Mouse (Mus musculus) right cerebral cortex, postnatal 4 days (tissue): Measurements from ENCODE around the gene Map3k11.
"Not testable (repeated sequence)": the region's sequence is repeated elsewhere in the genome, so short reads cannot be mapped to it uniquely, and the experiment has no call there.

Source experiments
- DNase-seq: peaks from one replicate; pipeline ENCODE4 v3.0.0-alpha.2; 2022

The Map3k11 gene

DNA sequence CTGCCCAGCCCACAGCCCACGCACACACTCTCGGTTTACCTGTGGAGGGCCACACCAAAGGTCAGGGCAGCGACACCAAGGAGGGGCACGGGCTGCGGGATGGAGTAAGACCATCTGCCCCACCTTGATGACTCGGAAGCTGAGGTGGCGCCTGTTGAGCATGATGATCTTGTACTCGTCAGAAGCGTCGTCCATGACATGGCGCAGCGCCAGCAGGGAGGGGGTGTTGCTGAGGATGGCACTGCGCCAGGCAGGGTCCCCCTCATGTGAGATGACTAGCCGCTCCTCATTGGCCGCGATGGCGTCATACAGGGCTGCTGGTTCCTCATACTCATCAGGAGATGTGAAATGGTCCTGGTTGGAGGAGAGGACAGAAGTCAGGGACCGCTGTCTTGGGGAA, 22.2 kb upstream of the Map3k11 start:
- peak; percentile 35 for DNase-seq

DNA sequence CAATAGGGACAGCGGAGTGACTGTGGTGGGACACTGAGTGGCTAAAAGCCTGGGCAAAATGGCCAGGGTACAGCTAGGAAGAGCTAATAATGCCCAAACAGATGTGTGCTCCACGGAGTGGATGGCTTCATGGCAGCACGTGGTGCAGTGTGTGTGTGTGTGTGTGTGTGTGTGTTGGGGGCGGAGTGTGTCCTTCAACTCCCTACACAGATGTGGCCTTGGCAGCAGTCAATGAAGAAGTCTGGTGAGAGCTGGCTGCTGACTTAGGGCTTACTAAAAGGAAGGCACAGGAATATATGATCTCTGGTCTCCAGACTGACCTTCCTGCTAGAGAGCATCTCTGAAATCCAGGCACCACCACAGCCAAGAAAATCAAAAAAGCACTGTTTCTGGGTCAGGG, 20.2 kb upstream of the Map3k11 start:
- no peak for DNase-seq

DNA sequence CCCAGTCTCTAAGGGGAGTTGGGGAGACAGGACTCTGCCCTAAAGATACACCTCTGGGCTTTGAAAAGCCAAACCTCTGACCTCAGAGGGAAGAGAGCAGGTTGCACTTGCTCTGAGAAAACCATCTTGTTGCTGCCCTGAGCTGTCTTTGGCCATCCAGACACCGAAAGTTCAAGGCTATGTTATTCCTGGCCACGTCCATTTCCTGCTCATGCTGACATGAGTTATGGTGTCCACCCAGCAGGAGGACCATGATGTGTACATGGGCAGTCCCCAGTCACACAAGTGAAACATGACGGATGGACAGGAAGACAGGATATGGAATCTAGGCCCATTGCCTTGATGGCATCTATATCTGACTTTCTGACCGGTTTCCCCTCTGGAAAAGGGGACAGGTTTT, 8.1 kb upstream of the Map3k11 start:
- no peak for DNase-seq

DNA sequence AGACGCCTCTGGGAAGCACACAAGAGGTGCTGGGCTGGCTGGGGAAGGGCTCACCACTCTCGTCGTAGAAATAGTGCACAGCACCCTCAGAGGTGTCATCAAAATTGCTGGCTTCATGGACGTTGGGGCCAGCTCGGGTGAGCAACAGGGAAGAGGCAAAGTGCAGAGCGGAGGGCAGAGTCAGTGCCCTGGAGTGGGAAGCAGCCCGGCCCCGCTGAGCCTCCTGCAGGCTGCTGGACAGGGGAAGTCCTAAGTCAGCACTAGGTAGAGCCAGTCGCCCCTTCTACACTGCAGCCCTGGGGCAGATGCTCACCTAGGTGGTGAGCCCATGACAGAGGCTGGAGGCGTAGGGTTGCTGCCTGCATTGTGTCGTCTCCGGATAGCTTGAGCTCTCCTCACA, 4.3 kb upstream of the Map3k11 start:
- DNase-seq = no peak

DNA sequence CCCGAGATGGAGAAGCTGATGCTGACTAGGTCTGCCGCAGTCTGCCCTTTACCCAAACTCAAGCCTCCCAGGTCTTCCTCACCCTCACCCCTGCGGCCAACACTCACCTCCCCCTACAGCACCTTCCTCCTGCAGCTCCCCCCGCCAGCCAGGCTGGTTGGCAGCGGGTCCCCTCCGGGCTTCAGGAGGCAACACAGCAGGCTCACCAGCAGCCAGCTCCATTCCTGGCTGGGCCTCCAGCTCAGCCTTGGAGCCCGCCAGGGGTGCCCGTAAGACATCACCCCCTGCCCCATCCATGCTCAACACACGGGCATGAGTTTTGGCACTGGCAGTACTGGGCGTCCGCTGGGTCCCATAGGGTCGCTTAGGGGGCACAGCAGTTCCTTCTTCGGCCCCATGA, 3.6 kb upstream of the Map3k11 start:
- no peak for DNase-seq

DNA sequence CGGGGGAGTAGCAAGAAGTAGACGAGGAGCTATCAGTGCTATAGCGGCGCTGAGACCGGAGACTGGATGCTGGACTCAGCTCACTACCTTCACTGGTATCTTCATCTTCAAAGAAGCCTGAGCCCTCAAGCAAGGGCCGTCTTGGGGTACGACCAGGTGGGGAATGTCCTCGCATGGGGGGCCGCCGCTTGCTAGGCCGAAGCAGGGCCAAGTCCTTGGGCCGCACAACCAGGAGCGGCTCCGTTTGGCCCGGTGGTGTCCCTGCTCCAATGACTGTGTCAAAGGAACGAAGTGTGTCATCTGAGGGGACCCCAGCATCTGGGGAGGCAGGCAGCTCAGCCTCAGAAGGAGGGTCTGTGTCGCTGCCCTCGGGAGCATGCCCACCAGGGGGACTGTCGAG, 3.1 kb upstream of the Map3k11 start:
- no peak for DNase-seq

DNA sequence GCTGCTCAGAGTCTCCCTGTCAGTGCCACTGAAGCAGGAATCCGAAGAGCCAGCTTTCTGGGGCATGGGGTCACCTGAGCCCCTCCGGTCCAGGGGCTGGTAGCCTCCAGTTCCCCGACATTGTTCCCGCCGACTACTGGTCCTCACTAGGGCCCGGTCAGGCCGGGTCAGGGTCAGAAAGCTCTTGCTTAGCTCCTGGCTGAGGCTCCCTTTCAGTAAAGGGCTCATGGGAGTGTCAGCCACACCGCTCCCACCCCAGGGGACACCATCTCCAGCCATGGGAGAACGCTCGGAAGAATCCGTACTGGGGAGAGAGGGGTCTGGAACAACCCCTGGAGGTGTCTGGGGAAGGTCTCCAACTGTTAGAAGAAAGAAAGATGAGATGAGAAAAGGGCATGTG, 2.7 kb upstream of the Map3k11 start:
- no peak for DNase-seq

DNA sequence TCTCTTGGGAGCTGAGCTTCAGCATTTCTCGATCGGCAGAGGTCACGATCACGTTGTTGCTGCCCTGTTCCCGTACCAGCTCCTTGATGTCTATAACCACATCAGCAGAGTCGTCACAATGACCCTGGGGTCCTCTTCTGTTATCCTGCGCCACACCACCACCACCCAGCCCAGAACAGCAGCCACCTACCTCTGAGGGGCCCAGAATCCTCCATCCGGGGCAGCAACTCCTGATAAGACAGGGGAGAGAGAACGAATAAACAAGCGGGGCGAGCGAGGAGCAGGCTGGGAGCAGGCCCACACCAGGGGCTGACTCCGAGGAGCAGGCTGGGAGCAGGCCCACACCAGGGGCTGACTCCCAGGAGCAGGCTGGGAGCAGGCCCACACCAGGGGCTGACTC, 2.1 kb upstream of the Map3k11 start:
- no peak for DNase-seq

DNA sequence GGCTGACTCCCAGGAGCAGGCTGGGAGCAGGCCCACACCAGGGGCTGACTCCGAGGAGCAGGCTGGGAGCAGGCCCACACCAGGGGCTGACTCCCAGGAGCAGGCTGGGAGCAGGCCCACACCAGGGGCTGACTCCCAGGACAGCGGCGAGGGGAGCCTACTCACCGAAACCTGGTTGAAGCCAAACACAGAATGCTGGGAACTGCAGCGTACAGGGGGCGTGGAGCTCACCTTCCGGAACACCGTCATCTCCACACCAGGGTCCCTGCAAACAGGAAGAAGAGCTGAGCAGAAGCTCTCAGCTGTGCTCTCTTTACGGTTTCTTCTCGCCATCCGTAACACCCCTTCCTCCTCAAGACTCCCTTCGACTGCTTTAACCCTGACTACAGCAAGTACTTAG, 1.6 kb upstream of the Map3k11 start:
- DNase-seq = not testable (repeated sequence)

DNA sequence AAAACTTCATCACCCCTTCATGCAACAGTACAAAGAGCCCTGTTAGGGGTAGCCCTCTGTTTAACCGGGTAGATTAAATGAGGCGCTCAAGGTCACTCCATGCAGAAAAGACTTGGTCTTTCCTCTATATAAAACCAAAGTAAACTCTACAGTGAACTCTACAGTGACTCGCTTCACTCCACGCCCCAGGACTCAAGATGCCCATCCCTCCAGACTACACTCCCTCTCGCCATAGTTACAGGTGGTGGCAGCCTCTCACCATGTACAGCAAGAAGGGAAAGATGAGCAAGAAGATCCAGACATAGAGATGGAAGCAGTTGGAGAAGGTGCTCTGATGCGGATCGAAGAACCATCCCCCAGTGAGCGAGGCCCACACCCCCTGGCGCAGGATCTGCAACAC, 804 bp upstream of the Map3k11 start:
- DNase-seq = no peak

DNA sequence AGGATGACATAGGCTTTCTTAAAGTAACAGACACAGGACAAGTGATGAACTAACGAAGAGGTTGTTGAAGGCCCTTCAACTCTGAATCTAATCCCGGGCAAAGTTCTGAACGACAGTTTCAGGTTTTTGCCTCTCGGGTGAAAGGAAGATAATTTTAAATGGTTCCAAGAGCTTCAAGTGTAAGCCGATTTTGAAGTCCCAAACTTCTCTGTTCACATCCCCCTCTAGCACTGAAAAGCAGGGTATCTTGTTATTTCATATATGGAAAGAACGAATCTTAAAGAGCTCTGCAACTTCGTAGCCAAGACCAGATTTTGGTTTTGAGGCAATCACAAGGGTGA, 516 bp downstream of the Map3k11 start:
- no peak for DNase-seq

DNA sequence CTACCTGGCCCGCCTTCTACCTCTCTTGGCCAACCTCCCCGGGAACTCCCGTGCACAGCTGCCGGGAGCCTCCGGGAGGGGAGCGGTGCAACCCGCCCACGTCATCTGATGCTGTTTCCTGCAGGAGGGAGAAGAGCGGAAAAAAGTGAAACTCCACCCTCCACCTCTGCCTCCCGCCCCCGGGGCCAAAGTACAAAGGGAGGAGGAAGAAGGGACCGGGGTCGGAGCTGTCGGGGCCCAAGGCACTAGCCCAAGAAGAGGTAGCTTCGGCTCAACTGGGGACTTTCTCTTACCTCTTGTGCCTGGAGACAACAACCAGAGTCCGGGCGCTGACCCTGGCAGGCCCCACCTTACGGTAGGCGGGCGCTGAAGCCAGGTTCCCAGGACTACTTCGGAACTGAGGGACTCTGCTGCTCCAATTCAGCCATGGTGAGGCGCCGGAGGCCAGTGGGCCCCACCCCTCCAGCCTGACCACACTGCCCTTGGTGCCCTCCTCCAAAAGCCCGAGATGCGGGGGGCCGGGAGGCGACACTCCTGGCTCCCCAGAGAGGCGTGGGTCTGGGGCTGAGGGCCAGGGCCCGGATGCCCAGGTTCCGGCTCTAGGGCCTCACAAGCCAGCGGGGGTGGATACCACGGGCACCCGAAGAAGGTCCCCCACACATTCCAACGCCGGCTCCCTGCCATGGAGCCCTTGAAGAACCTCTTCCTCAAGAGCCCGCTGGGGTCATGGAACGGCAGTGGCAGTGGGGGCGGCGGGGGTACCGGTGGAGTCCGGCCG, 1.2 kb downstream of the Map3k11 start:
- peak; percentile 61 for DNase-seq

DNA sequence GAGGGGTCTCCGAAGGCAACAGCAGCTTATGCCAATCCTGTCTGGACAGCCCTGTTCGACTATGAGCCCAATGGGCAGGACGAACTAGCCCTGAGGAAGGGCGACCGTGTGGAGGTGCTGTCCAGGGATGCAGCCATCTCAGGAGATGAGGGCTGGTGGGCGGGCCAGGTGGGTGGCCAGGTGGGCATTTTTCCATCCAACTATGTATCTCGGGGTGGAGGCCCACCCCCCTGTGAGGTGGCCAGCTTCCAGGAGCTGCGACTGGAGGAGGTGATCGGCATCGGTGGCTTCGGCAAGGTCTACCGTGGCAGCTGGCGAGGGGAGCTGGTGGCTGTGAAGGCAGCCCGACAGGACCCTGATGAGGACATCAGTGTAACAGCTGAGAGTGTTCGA, 1.8 kb downstream of the Map3k11 start:
- DNase-seq = no peak

DNA sequence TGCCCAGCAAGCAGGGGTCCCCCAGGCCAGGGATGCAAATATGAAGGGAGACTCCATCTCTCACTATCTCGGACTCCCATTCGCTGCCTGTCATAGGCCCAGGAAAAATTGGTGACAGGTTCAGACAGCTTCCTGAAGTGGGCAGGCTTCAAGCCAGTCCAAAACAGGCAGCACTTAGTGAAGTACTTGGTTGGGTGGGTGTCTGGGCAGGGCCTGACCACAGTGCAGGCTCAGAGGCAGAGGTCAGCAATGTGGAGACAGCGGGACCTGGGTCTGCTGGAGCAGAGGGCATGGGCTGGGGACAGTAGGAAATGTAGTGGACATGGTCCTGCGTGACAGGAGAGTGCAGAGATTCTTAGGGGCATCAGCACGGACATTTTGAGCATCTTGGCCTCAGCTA, 3.1 kb downstream of the Map3k11 start:
- no peak for DNase-seq

DNA sequence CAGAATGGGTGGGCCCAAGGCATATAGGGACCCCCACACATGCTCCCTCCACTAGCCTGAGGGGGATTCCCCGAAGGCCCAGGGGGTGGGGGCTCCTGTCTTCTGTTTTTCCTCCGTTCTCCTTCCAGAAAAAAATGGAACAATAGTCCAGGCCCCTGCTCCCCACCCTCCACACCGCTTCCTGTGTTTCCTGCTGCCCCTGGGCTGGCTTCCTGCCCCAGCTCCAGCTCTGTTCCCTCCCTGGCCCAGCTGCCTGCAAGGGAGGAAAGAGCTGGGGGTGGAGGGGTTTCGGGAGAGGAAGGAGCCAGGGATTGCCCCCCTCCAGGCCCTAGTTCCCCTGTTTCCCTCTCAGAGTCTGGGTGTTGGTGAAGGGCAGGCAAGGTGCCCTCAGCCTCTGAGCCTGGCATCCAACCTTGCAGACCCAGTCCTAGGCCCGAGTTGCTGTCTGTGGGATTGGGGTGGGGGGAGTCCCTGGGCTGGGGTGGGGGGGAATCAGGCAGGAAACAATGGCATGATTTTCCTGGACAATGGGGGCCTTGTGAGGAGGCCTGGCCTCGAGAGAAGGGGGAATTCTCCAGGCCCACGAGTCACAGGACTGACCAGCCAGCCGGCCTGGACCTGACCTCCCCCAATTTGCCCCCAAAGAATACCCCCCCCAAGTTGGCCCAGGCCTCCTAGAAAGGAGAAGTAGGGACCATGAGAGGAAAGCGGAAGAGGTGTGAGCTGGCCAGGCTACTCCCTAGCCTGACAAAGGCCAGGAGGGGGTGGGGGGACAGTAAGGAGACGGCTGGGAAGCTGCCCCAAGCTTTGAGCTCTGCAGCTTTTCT, 3.8 kb downstream of the Map3k11 start:
- DNase-seq = no peak

DNA sequence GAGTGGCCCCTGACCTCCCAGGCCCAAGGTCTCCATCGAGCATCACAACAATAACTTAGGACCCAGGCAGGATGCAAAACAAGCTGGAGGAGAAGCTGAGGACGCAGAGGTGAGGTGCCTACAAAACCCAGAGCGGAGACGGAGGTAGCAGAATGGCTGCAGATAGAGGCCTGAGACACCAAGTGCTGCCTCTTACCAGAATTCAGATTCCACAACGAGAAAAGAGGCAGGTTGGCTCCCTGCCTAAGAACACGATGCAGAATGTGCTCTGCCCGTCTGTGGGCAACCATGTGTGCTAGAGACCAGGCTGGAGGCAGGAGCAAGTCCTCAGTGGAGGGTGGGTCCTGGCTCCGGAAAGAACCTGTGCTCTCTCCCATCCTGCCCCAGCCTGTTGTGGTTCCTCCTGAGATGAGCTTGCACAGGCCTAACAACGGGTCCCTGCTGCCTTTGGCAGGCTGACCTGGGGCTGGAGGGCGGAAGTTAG, 4.4 kb downstream of the Map3k11 start:
- DNase-seq = no peak

DNA sequence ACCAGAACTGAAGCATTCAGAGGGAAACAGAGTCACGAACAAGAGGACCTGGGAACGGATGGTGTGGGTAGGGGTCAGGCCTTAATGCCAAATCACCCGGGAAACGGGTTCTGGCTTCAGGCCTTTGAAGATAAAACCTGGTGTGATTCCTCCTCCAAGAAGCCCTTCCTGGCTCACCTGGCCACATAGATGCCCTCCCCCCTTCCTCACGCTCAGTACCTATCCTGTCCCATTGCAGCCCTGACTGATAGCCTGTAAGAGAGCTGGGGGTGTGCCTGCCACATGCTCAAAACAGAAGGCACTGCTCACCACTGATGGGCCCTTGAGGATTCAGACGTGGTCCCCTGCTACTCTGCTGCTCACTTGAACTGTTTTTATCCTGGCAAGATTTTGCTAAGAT, 5.3 kb downstream of the Map3k11 start:
- DNase-seq = no peak

DNA sequence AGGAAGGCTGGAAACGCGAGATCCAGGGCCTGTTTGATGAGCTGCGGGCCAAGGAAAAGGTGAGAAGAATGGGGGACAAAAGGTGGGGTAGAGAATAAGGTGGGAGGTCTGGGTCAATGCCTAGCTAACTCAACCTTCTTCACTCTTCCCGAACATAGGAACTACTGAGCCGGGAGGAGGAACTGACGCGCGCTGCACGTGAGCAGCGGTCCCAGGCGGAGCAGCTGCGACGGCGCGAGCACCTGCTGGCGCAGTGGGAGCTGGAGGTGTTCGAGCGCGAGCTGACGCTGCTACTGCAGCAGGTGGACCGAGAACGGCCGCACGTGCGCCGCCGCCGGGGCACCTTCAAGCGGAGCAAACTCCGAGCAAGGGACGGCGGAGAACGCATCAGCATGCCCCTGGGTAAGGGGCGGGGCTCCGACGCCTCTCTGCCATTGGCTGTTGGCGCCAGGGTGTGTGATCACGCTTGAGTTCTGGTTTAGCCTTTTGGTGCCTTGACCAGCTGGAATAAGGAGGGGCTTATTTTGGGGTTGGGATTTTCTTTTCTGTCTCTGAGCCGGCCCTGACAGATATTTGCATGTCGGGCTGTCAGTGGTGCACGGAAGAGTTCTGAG, 7.4 kb downstream of the Map3k11 start:
- no peak for DNase-seq

DNA sequence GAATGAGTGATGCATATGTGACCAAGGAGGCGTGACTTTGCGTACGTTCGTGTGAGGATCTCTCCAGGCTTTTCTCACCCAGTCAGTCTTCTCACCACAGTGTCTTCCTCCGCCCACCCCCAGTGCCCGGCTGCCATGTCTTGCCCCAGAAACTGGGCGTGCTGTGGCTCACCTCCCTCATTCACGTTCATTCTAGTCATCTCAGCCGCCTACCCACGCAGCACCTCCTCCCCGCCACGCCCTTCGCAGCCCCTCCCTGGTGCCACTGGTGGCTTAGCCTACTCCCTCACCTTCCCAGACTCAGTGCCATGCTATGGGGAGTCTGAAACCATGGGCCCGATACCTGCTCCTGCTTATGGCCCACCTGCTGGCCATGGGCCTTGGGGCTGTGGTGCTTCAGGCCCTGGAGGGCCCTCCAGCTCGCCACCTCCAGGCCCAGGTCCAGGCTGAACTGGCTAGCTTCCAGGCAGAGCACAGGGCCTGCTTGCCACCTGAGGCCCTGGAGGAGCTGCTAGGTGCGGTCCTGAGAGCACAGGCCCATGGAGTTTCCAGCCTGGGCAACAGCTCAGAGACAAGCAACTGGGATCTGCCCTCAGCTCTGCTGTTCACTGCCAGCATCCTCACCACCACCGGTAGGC, 15.7 kb downstream of the Map3k11 start, which contains the start of gene Kcnk7:
Gene Kcnk7 (plus strand): TSS at position 205 of the 638 bp plus-strand sequence.
- no peak for DNase-seq

DNA sequence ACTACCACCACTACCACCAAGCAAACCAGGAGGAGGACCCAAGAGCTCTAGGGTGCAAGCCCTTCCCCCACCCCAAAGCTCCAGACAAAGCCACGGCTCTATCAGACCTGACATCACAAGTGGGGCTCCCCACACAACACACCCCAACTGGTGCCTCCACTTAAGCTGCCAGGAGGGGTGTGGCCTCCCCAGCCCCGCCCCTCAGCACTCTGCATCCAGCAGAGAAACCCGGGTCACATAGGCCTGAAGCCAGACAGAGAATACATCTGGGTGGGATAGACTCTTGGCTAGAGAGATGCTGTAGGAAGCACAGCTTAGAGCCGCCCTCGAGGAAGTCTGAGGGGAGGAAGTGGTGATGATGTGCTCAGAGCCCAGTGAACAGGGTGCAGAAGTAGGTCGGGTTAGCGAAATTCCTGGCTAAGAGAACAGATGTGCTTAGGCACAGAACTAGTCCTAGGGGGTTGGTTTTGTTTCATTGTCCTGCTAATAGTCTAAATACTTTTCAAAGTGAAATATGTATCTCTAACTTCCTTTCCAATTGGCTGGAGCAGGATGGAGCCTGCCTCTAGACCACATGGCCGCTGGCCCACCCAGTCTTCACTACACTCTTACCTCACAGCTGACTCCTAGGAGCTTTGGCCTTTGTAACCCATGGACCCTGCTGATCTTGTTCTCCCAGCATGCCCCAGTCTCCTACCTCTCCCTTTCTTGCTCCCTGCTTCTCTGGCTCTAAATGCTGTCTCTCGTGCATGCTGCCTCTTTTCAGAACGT, 16.4 kb downstream of the Map3k11 start:
- no peak for DNase-seq

DNA sequence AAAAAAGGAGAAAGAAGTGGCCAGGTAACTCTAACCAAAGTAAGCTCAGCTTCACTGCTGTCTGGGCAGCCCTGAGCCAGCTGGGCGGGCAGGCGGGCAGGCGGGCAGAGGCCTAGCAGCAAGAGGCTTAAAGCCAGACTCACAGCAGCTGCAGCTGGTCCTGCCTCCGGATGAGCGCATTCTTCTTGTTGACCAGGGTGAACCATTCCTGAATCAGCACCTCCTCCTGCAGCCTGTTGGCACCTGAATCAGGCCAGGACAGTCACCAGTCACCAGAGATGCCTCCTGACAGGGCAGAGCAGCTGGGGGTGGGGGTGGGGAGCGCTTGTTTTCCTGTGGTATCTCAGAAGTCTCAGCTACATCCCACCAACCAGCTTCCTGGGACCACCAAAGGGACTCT, 21.5 kb downstream of the Map3k11 start:
- no peak for DNase-seq

DNA sequence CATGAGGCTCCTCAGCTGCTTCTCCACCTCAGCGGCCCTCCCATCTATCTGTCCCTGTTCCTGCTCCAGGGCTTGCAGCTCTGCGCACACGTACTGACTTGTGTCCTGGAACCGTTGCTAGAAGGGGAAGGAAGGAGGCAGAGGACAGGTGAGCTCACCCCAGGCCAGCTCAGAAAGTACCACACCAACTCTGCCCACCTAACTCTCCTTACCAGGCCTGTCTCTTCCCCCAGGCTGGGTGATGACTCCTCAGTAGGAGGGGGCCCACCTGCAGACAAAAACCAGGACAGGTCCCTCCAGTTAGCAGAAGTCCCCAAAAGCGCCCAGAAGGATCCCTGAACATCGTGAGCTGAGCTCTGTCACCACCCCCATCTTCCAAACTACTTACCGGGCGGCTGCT, 22.0 kb downstream of the Map3k11 start:
- DNase-seq = no peak

DNA sequence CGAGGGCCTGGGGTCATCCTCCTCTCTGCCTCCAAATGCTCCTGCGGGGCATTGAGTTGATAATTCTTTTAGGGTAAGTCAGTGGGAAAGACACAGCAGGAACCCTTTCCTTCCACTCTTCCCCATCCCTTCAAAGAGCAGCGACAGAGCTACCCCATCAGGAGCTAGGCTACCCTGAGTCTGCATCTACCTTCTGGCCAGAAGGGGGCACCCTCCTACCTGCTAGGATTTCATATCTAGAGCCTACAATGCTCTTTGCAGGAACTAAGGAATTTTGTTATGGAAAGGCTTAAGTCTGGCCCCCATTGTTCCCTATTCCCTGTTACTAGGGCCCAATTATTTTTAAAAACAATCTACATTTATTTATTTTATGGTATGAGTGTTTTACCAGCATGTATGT, 22.7 kb downstream of the Map3k11 start:
- DNase-seq = peak; percentile 64
